Mouse (Mus musculus): ENCODE measurements around the gene Hivep3. TPM values are rescaled to one million over a fixed set of nuclear protein-coding genes. Genes with fewer than 3 reads are reported as not detected.
A peak's percentile ranks its signal among the peaks of the same experiment; 100 is the strongest.

Hivep3 gene
- total and polyA plus RNA-seq, 3 experiments: 14.4 to 32.3 (median 21.2) TPM

- 0 out of 2 replicates have a peak overlapping the region, but pooled peaks have one; percentile 17 for H3K4me2 ChIP-seq (ENCODE audit: insufficient read depth, low read depth, poor library complexity, severe bottlenecking)
- dilution Hi-C loops (cut with MboI; ENCODE audit: extremely low pct_ligation_motif_present, extremely low pct_unique_long_range_greater_than_20kb, low sequenced_read_pairs) (no loop called here), in situ Hi-C loops (cut with MboI; ENCODE audit: low pct_ligation_motif_present, low pct_unique_long_range_greater_than_20kb, low sequenced_read_pairs) (loop anchor here (5.0 kb wide), 1 partner anchor 85 kb away; no protein-coding TSS in a partner anchor)
- no peaks in the 10 kb centered on the region for H3K27me3 ChIP-seq (replicated peaks)
- no peaks in the 10 kb centered on the region for H3K36me3 ChIP-seq (replicated peaks in 1 of 2; ENCODE audit: control insufficient read depth in 1 of 2, insufficient read depth in 1 of 2, low read length in 1 of 2)
- peak overlapping the region; percentile 85 for H3K27ac ChIP-seq (ENCODE audit: insufficient read depth, low read depth)
- TF ChIP-seq MEF2A (IDR thresholded peaks at IDR 0.05; ENCODE audit: borderline replicate concordance, low read depth, low read length) (no peak), RAD21 (IDR thresholded peaks at IDR 0.05; ENCODE audit: low read depth, low read length) (no peak), MAFK (IDR thresholded peaks at IDR 0.05; ENCODE audit: insufficient replicate concordance, low read length) (no peak), CTCF (conservative IDR thresholded peaks at IDR 0.05 in 1 of 2, IDR thresholded peaks at IDR 0.05 in 1 of 2; ENCODE audit: low read depth in 2 of 2, low read length in 2 of 2) (no peak), IRF4 (IDR thresholded peaks at IDR 0.05; ENCODE audit: low read depth, low read length) (peak; percentile 23; the same call in 1 of the 2 replicates), RCOR1 (conservative IDR thresholded peaks at IDR 0.05; ENCODE audit: low read depth, low read length) (peak; percentile 52; the same call in 1 of the 2 replicates), TBP (conservative IDR thresholded peaks at IDR 0.05; ENCODE audit: low read depth, low read length) (no peak), SIN3A (IDR thresholded peaks at IDR 0.05; ENCODE audit: low read length) (0 out of 2 replicates have a peak, but pooled peaks have one; percentile 42), POLR2A (IDR thresholded peaks at IDR 0.05; ENCODE audit: low read depth, low read length) (no peak), TCF12 (IDR thresholded peaks at IDR 0.05; ENCODE audit: low read depth, low read length) (no peak), NRF1 (IDR thresholded peaks at IDR 0.05; ENCODE audit: low read depth, low read length) (no peak), MYC (IDR thresholded peaks at IDR 0.05; ENCODE audit: low read depth, low read length) (0 out of 2 replicates have a peak, but pooled peaks have one; percentile 39), CHD1 (IDR thresholded peaks at IDR 0.05; ENCODE audit: low read depth, low read length) (0 out of 2 replicates have a peak, but pooled peaks have one; percentile 75), HCFC1 (IDR thresholded peaks at IDR 0.05; ENCODE audit: low read depth, low read length) (no peak), EP300 (IDR thresholded peaks at IDR 0.05; ENCODE audit: low read length) (peak; percentile 2; the same call in 1 of the 2 replicates), JUN (IDR thresholded peaks at IDR 0.05; ENCODE audit: insufficient read depth, low read depth, low read length) (no peak), E2F4 (IDR thresholded peaks at IDR 0.05; ENCODE audit: insufficient replicate concordance, low read depth, low read length) (no peak), NELFE (IDR thresholded peaks at IDR 0.05; ENCODE audit: low read depth, low read length) (no peak), KAT2A (IDR thresholded peaks at IDR 0.05; ENCODE audit: insufficient replicate concordance, low read length) (no peak), USF1 (IDR thresholded peaks at IDR 0.05; ENCODE audit: low read depth, low read length) (no peak), MAZ (IDR thresholded peaks at IDR 0.05; ENCODE audit: low read depth, low read length) (no peak), ZC3H11A (IDR thresholded peaks at IDR 0.05; ENCODE audit: low read depth, low read length) (no peak), ZNF384 (IDR thresholded peaks at IDR 0.05; ENCODE audit: low read depth, low read length) (no peak), USF2 (conservative IDR thresholded peaks at IDR 0.05; ENCODE audit: low read depth, low read length) (no peak), GABPA (IDR thresholded peaks at IDR 0.05; ENCODE audit: insufficient replicate concordance, low read depth, low read length) (no peak), ZMIZ1 (IDR thresholded peaks at IDR 0.05; ENCODE audit: low read depth, low read length) (no peak), JUND (conservative IDR thresholded peaks at IDR 0.05; ENCODE audit: low read depth, low read length) (no peak), PAX5 (IDR thresholded peaks at IDR 0.05; ENCODE audit: low read length) (no peak), ETS1 (conservative IDR thresholded peaks at IDR 0.05; ENCODE audit: low read depth, low read length) (peak; percentile 6; the same call in 1 of the 2 replicates), MXI1 (IDR thresholded peaks at IDR 0.05; ENCODE audit: low read depth, low read length) (no peak), POLR2AphosphoS2 (IDR thresholded peaks at IDR 0.05; ENCODE audit: low read depth, low read length) (no peak), UBTF (IDR thresholded peaks at IDR 0.05; ENCODE audit: low read depth, low read length) (no peak), SMC3 (IDR thresholded peaks at IDR 0.05; ENCODE audit: low read depth, low read length) (no peak), BHLHE40 (IDR thresholded peaks at IDR 0.05; ENCODE audit: low read depth, low read length) (peak; percentile 68), MAX (IDR thresholded peaks at IDR 0.05; ENCODE audit: low read length) (no peak; the same call in none of the 2 replicates), ZKSCAN1 (IDR thresholded peaks at IDR 0.05; ENCODE audit: borderline replicate concordance, low read depth, low read length) (no peak), CHD2 (IDR thresholded peaks at IDR 0.05; ENCODE audit: low read length) (no peak; the same call in 1 of the 2 replicates)
- H3K9ac ChIP-seq (ENCODE audit: insufficient read depth, low read depth): 0 out of 2 replicates have a peak overlapping the region, but pooled peaks have one; percentile 12
- DNase-seq (ENCODE audit: extremely low read depth): no peak
- no peaks in the 10 kb centered on the region for H3K9me3 ChIP-seq (replicated peaks; ENCODE audit: low read length)
- no peaks in the 10 kb centered on the region for H3K79me2 ChIP-seq (replicated peaks; ENCODE audit: control insufficient read depth, extremely low read depth, insufficient read depth, poor library complexity, severe bottlenecking)
- no peak overlapping the region for H3K4me3 ChIP-seq (replicated peaks in 1 of 3; ENCODE audit: low read depth in 2 of 3, low read length in 2 of 3, poor library complexity in 1 of 3)
- peaks cover 63 to 95% of the 10 kb centered on the region in 2 experiments for H3K4me1 ChIP-seq (ENCODE audit: control insufficient read depth in 1 of 2, insufficient read depth in 2 of 2)
These were observed 233.6 kb downstream of the Hivep3 start for GRCm38 (mm10) chr4:119967073-119967608.
